Mouse (Mus musculus): ENCODE results near the gene Nmral1. TPM values are rescaled to one million over a fixed set of nuclear protein-coding genes. Genes with fewer than 3 reads are reported as not detected.

The Nmral1 gene
- polyA plus RNA-seq, 1 experiment from 2014 or later, result 102 TPM

GRCm38 (mm10) chr16:4663806-4664205 lies 55.4 kb downstream of the Nmral1 start:
- ATAC-seq (ENCODE audit: insufficient read depth) (no peak), DNase-seq (no peak)
- H3K27ac ChIP-seq (ENCODE audit: low read depth), result no peak overlapping the region
- H3K9me3 ChIP-seq (ENCODE audit: low read depth, low read length), result no peaks in the 10 kb centered on the region
- H3K27me3 ChIP-seq (ENCODE audit: insufficient read depth, low read length), result no peaks in the 10 kb centered on the region
- TF ChIP-seq CTCF (IDR thresholded peaks at IDR 0.05; ENCODE audit: low read depth), result no peak
- peaks cover 31% of the 10 kb centered on the region; the same call in 1 of the 2 replicates for H3K36me3 ChIP-seq (ENCODE audit: insufficient read depth)
- no peak overlapping the region for H3K9ac ChIP-seq
- no peak overlapping the region for H3K4me3 ChIP-seq (ENCODE audit: low read depth, low read length)
- WGBS, result 84% methylated on average over 2 of the region's 2 CpGs
- H3K4me1 ChIP-seq (ENCODE audit: insufficient read depth), result peaks cover 6% of the 10 kb centered on the region
- H3K4me2 ChIP-seq, result no peak overlapping the region

- Histone ChIP-seq H3K4me3 (ENCODE audit: low read depth, low read length) (no peak overlapping the region), H3K9me3 (ENCODE audit: low read depth, low read length) (no peaks in the 10 kb centered on the region), H3K4me1 (ENCODE audit: insufficient read depth) (peaks cover 9% of the 10 kb centered on the region), H3K9ac (no peak overlapping the region), H3K4me2 (no peak overlapping the region), H3K27me3 (ENCODE audit: insufficient read depth, low read length) (no peaks in the 10 kb centered on the region), H3K27ac (ENCODE audit: low read depth) (no peak overlapping the region), H3K36me3 (ENCODE audit: insufficient read depth) (peaks cover 17% of the 10 kb centered on the region; the same call in 1 of the 2 replicates)
- WGBS, result 67% methylated on average over 2 of the region's 2 CpGs
- ATAC-seq (ENCODE audit: insufficient read depth) (no peak), DNase-seq (no peak)
- TF ChIP-seq CTCF (IDR thresholded peaks at IDR 0.05; ENCODE audit: low read depth), result no peak
Observed at GRCm38 (mm10) chr16:4661605-4662004, 57.6 kb downstream of the Nmral1 start.

Other genes with a start within 250 kb of the Nmral1 start
- 18.4 and 20.7 TPM in 2 replicates for gene Srl, start 177.5 kb downstream of the Nmral1 start, polyA plus RNA-seq (2014; fragmentation: Nextera tagmentation; extraction: Ambion mirVana)
- 23.0 and 24.1 TPM in 2 replicates for gene Tfap4, start 159.5 kb downstream of the Nmral1 start, polyA plus RNA-seq (2014; fragmentation: Nextera tagmentation; extraction: Ambion mirVana)
- gene Glis2, start 124.6 kb downstream of the Nmral1 start, polyA plus RNA-seq (2014; fragmentation: Nextera tagmentation; extraction: Ambion mirVana), result 24.4 and 29.2 TPM in 2 replicates
- 81.9 and 86.3 TPM in 2 replicates for gene Pam16, start 94.4 kb downstream of the Nmral1 start, polyA plus RNA-seq (2014; fragmentation: Nextera tagmentation; extraction: Ambion mirVana)
- 23.1 and 23.5 TPM in 2 replicates for gene Vasn, start 79.4 kb downstream of the Nmral1 start, polyA plus RNA-seq (2014; fragmentation: Nextera tagmentation; extraction: Ambion mirVana)
- gene Dnaja3, start 79.4 kb downstream of the Nmral1 start, polyA plus RNA-seq (2014; fragmentation: Nextera tagmentation; extraction: Ambion mirVana), result 58.7 and 59.3 TPM in 2 replicates
- 13.1 and 15.1 TPM in 2 replicates for gene Coro7, start 39.6 kb downstream of the Nmral1 start, polyA plus RNA-seq (2014; fragmentation: Nextera tagmentation; extraction: Ambion mirVana)
- gene Hmox2, start 7.0 kb upstream of the Nmral1 start, polyA plus RNA-seq (2014; fragmentation: Nextera tagmentation; extraction: Ambion mirVana), result 104 and 109 TPM in 2 replicates
- gene Cdip1, start 70.9 kb upstream of the Nmral1 start, polyA plus RNA-seq (2014; fragmentation: Nextera tagmentation; extraction: Ambion mirVana), result 85.7 and 89.9 TPM in 2 replicates
- 1.0 and 1.1 TPM in 2 replicates for gene 4930562C15Rik, start 116.1 kb upstream of the Nmral1 start, polyA plus RNA-seq (2014; fragmentation: Nextera tagmentation; extraction: Ambion mirVana)
- gene Ubald1, start 161.0 kb upstream of the Nmral1 start, polyA plus RNA-seq (2014; fragmentation: Nextera tagmentation; extraction: Ambion mirVana), result 38.7 and 39.3 TPM in 2 replicates
- gene Mgrn1, start 166.9 kb upstream of the Nmral1 start, polyA plus RNA-seq (2014; fragmentation: Nextera tagmentation; extraction: Ambion mirVana), result 88.0 and 88.8 TPM in 2 replicates
- 145 and 154 TPM in 2 replicates for gene Nudt16l1, start 219.4 kb upstream of the Nmral1 start, polyA plus RNA-seq (2014; fragmentation: Nextera tagmentation; extraction: Ambion mirVana)
- 49.3 and 53.1 TPM in 2 replicates for gene Anks3, start 244.8 kb upstream of the Nmral1 start, polyA plus RNA-seq (2014; fragmentation: Nextera tagmentation; extraction: Ambion mirVana)